Mouse (Mus musculus): ENCODE results near the gene Fam149a.

Fam149a gene

DNA sequence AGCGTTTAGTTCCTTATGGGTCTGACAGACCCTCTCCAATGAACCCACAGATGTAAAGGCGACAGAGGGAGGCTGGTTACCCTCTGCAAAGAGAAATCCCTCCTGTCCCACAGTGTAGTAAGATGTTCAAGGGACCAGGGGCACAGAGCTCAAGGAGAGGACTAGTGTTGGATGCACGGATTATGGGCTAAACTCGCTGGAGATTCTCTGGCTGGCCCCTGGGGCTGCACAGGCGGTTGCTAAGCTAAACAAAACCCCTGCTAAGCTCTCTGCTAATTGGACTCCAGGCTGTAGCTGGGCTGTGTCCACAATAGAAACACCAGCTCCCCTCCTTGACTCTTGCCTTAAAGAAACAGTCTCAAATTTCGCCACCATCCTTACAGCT, at the start of gene Fam149a:
Fam149a (minus strand) TSS at position 329 of the 385 bp plus-strand sequence.
- DNase-seq = no peak

DNA sequence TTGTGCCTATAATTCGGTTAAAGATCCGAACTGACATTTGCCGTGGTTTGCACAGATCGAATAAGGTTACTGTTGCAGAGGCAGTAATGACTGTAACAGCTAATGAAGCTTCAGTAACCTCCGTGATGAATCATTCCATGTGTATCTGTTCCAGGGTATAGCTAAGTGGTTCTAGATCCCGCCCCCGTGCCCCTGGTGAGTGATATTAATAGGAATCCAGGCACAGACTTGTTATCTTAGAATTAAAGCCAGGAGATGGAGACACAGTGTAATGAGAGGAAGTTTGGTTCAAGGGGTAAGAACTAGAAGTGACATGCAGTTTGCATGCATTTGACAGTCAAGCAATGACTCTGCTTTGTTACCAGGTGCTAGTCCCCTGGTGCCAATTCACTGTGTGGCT, 38.1 kb upstream of the Fam149a start:
- DNase-seq = no peak

DNA sequence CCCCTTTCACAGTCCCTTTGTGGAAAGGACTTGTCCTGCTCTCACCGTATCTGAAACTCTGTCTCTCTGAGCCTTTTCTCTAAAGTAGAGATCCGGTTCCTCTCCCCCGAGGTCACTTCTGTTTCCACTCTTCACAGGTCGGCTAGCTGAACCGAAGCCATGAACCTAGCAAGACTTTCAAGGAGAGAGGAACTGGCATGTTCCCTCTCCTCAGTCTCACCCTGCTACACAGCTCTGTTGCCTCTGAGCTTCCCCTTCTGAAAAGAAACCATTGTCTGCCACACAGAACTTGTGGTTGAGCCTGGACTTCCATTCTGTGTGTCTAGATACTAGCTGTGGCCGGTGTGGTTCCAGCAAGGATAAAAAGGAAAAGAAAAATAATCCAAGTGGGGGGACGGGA, 32.9 kb upstream of the Fam149a start:
- DNase-seq = no peak

DNA sequence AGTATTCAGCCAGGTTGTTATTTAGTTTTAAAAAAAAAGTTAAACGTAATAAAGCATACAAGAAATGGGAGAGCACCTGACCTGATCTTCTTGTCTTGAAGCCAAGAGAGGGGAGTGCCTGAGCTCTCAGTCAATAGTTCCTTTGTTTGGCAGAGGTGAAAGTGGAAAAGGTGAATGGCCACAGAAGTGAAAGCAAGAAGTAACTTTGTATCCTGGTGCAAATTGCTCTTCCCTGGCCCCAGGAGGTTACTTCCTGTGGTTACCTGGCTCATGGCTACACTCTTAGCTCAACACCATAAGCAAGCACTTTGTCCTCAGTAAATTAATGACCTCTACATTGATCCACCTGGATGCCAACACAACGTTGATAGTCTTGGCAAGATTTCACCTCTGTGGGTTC, 28.8 kb upstream of the Fam149a start, which contains the start of gene Tlr3:
Tlr3 (minus strand) TSS at position 199 of the 400 bp plus-strand sequence.
- DNase-seq = no peak

DNA sequence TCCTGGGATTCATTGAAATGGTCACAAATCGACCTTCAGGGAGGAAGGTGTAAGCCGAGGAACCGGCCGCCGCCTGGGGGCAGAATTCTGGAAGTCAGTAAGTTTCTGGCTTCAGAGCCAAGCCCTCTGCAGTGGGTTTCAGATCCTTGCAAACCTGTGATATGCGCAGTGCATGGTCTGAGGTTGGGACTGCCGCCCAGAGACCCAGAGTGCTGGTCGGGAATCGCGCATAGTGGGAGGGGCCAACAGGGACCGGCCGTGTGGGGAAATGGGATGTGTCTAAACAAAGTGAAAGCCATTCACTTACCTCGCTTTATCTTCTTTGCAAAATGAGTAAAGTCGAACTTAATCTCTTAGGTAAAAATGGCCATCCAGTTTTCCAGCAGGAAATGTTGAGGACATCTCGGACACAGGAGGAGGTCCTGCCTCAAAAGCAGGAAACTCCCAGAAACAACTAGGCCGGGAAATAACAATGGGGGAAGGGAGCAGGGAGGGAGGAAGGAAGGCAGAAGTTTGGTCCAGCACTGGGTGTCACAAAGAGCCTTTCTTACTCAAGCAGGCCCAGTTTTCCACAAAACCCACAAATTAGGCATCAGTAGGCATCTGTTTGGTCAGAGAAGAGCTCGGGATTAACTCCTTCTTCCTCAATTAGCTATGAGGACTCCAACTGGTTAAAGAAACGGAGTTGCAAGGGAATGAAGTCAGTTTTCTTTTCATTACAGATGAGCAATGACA, 28.2 kb upstream of the Fam149a start:
- peak; percentile 25 to 29 for DNase-seq

DNA sequence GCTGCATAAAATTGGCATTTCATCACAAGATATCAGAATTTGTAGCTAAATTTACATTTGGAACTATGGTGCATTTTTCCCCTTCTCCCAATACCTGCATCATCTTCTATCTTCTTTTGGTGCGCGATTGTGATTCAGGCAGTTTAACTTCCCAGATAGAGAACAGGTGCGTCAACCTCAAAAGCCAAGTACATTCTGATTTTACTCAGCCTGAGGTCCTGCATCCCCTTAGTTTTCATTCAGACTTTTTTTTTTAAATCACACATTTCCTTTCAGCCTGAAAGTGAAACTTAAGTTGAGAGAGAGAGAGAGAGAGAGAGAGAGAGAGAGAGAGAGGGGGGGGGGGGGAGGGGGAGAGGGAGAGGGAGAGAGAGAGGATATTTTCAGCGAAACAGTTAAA, 27.6 kb upstream of the Fam149a start:
- DNase-seq = no peak

DNA sequence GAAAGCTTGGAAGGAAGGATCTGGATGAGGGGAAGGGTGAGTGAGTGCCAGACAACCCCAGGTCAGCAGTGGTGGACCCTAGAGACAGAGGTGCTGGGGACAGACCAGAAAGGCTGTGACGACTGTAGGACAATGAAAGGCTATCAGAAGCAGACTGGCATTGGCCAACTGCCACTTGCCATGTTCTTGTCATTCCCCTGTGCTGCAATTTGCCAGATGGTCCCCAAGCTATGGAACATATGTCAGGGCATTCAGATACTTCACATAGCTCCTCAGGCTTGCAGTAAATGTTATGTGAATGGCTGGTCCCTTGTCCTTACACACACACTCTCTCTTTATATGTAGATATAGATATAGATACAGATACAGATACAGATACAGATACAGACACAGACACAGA, 1.2 kb upstream of the Fam149a start:
- DNase-seq = peak in 1 of 2 experiments; percentile 14

DNA sequence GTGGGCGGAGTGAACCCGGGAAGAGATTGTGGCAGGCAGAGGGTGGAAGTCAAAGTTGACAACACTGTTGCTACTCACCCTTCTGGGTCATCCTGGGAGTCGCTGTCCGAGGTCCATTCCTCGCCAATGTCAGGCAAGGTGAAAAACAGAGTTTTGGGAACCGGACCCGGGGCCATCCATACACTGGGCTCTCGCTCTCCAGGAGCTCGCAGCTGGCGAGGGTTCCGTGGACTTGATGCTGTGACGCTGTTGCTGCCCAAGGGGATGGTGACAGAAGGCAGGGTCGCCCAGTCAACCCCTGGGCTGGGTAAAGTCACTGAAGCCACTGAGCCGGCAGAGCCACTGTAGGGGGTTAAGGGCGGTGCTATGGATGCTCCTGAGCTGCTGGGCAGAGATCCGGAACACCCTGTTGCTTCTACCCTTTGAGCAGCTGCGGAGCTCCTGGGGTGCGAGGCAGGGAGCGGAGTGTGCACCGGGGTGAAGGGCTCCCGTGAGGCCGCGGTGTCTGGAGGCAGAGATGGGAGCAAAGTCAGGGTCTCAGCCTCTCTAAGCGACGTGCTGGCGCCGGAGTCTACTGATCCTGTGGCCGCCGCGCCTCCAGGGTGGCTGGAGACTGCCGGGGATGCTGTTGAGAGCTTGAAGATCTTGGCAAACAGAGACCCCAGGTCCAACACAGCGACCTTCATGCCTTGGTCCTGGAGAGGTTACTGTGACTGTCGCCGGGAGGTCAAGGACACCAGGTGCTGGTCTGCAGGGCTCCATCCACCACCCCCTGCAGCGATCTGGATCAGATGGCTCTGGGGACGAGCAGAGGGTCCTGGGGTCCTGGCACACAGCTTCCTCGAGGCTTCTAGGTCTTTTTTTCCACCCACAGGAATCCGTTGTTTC, 772 bp downstream of the Fam149a start:
- DNase-seq = no peak

DNA sequence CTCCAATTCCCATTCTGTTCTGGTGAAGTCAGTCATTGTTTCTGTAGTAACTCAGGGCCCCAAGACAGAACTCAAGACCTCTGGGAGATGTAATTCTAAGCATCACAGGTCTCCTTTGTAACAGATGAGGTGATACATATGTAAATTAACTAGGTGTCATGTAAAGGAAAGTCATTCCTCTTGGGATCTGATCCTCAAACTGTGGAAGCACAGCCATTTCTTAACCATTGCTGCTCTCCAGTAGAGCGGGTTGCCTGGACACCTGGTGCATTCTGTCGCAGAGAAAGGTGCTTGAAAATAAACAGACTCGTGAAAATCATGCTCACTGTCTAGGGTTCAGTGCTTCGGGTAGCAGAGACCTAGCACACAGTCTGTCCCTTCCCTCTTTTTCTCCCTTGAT, 1.5 kb downstream of the Fam149a start:
- DNase-seq = no peak

DNA sequence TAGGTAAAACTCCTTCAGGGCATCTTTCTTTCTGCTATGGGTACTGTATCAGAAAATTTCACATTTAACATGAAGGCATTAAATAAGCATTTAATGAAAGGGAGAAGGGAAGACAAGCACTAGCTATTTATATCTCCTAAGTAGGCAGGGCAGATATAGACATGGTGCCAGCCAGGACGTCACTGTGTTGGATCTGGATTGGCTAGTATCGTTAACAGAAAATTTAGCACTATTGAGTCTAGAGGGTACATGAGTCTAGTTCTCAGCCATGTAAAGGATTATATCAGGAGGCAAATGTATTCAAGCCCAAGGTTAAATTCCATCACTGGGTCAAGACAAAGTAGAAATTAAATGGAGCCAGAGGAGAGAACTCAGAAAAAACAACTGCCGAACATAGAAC, 8.0 kb downstream of the Fam149a start:
- no peak for DNase-seq

DNA sequence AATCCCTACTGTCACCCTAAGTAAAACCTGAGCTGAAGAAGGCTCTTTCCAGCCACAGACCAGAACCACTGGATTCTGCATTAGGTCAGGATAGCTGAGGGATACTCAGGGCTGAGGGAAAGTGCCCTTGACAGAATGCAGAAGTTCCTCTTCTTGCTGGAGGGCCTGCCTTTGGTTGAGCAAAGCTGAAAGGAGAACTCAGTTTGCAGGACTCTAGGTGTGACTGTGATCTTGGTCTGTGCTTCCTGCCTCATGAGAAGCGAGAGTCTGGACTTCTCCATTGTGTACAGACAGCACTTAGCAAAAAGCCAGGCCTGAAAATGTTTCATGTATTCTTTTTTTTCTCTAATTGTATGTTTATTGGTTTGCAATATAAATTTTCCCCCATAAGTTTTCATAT, 14.9 kb downstream of the Fam149a start:
- no peak for DNase-seq

DNA sequence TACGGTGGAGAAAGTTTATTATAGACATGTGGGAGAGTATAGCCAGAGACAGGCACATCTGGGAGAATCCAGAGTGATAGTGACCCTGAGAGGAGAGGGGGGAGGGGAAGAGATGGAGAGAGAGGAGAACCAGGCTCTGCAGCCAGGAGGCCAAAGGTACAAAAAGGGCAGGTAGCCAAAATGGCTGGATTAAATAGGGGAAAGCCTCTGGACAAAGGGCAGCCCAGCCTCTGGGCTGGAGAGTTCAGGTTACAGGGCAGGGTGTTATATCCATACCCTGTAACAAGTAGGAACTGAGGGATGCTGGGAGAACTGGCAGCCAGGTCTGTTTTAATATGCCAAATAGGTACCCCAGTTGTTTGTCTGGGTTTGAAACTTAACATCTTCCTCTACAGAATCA, 18.9 kb downstream of the Fam149a start:
- DNase-seq = no peak

DNA sequence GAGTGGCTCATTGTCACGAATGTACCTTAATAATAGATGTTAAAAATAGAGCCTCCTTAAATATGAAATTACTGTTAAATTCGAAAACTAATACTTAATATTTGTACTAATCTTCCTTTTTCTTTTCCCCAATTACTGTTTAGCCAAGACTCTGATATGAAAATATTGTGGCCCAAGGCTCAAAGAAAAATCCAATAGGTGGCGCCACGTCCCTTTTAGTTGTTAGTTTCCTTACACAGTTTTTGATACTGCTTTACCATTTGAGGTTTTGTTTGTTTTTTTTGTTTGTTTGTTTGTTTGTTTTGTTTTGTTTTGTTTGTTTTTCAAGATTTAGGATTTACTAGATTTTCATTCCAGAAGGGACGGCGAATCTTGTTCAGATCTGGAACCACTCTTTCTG, 19.8 kb downstream of the Fam149a start:
- no peak for DNase-seq

DNA sequence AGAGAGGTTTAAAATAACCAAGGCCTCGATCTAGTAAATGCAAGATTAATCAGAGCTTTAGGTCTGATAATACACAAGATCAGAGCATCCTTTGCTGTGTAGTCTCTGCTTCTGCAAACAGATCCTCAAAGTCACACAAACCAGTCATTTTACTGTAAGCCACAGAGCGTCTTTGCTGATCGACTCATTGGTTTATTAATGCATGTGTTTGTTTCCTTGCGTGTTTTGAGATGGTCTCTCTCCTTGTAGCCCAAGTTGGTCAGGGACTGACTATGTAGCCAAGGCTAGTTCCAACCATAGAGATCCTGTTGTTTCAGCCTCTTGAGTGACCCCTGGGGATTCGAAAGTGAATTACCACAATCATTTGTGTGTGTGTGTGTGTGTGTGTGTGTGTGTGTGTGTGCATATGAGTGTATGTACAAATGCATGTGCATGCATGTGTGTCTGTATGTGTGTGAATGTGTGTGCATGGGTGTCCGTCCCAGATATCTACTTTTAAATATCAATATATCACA, 22.9 kb downstream of the Fam149a start:
- DNase-seq = peak in 1 of 2 experiments; percentile 20

DNA sequence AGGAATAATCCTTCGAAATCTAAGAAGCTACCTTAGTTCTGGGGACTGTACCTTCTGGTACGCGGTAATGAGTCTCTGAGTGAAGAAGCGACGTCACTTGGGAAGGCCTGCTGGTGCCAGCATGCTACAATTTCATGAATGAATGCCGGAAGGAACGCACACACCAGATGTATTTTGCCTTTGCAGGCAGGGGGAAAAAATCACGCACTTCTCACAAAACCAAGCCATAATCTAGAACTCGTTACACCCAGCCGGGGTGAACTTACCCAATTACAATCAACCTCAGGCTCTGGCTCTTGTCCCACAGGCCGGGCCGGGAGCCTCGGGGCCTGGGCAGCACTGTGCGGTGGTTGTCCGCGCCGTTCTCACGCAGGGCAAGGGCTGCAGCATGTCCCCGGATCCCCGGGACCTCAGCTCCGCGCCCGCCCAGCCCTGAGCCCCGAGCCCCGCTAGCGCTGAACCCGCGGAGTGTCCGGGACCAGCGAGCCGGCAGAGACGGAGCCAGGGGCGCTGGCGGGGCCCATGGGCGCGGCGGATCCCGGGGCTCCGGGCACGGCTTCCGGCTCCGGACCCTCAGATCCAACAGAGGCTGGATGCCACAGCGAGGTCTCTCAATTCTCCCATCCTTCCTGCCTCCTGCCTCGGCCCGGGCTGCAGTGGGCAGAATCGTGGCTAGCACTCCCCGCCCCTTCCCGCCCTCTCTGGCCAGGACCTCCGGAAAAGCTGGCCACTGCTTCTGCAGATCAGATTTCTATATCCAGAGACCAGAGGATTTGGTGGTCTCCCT, 23.8 kb downstream of the Fam149a start:
- peak; percentile 55 to 69 for DNase-seq

DNA sequence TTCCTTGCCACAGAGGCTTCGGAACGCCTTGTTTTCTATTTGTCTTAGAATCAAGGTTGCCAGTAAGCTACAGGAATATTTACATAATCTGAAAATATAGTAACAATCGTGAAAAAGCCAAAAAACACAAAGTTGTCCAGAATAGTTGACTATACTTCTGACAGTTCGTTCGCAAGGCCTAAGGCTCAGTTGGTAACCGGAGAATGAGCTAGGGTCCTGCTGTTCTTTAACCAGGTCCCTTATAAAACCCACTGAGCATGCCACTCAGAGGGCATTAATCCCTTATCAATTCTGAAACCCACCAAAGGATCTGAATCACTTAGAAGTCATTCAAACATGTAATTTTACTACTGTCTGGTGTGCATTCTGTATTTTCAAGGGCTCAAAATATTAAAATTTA, 26.3 kb downstream of the Fam149a start:
- DNase-seq = no peak

DNA sequence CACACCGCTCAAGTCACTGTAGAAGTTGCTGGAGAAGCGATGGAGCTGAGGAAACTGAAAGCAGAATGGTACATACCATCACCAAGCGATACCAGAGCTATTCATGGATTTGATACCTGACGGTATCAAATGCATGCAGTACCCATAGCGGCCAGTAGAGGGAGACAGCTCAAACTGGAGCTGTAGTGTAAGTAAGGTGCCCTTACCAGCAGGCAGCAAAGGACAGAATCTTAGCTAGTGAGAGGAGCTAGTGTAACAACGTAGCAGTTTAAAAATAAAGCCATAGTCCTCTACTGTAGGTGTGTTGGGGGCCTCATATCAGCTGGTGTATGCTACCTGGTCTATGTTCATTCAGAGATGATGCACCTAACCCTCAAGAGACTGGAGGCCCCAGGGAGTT, 37.1 kb downstream of the Fam149a start:
- peak; percentile 68 to 72 for DNase-seq

DNA sequence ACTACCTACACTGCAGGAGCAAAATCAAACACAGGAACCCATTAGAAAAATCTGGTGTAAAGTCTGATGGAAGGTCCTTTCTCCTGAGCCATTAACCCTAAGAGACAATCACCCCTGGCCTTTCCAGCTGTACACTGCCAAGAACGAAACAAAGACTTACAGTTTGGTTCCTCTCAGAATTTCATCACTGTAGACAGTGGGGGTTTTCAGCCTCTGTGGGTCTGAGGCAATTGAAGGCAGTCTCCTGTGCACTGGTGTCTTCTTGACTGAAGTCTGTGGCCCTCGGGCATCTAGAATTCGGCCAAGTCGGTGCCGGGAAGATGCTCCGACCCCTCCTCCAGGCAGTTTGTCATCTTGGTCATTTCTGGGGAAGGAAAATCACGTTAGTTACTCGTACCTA, 37.8 kb downstream of the Fam149a start:
- DNase-seq = no peak

DNA sequence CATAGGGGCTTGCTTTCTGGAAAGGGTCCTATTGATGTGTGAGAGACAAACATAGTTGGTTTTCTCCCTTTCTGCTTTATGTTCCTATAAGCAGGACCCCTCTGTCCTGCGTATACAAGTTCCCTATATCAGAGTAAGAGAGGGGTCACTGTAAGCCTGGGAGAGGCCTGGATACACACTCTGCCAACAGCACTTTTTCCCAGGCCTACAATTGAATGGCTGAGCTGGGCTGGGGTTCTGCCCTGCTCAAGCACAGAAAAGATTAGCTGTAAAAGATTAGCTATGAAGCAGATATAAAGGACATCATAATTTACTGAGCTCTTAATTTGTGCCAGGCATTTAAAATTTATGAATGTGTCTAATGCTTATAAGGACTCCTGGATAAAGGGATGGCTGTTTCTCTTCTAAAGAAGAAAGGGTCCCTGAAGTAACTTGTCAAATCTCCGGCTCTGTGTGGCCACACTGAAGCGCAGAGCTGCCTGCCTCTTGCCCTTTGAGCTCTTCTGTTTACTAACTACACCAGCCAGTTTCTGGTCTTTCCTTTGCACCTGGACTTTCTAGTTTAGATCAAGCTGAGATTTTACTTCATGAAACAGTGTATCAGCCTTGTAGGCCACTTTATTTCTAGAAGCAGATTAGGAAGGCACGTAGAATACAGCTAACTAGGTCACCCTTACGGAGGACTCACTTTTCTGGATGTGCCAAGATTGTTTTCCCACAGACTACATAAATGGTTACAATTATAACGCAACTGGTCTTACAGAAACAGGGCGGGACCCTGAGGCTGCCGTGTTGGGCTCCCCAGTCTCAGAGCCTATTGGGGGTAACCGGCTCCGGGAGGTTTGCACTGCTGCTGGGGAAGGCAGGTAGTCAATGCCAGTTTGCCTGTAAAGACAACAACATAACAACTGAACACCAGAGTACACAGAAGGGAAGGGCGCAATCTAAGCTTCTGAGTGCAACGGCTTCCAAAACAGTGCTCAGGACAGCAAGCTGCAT, 40.2 kb downstream of the Fam149a start:
- DNase-seq = no peak

DNA sequence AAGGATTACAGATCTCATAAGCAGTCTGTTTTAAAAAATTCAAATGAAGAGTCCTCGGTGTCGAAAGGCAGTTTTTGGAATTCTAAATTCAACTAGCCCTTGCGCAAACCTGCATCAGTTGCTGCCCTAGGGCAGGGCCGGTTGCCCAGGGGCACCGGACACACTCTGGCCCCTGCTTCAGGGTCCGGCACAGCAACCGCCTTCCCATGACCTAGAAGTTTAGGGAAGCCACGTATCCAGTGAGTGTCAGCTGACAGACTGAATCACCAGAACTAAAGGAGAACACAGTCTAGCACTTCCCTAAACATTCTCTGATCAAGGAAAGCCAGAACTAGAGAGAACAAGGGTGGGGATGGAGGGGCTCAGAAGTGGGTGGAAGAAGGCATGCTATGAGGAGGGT, 48.6 kb downstream of the Fam149a start:
- DNase-seq = no peak

DNA sequence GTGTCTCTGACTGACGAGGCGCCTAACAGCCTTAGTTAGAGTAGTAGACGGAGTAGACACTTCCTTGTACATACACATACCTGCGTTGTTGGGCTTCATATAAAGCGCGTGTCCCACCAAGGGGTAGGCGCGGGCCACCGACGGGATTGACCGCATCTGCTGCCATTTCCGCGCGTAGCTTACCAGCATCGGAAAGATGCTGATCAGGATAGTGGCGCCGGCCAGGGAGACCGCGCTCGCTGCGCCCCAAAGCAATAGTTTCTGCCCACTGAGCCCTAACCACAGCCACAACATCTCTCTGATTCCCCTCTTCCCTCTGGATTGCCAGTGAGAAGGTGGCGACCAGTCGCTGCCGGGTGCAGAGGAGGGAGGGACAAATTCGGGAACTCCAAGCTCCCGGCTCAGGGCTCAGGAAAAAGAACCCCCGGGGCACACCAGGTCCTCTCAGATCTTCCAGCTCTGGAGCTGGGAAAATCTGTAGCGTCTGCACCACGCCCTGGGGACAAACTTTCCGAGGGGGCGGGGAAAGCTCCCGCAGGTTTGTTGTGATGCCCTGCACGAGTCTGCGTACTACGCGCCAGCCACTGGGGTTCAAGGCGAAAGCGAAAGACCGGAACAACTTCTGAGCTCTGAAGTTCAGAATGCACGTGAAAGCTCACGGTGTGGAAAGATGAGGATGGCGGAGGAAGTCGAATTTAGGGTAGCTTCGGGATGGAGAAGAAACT, 49.2 kb downstream of the Fam149a start, which contains the start of gene Cyp4v3:
Cyp4v3 (minus strand) TSS at position 532 of the 725 bp plus-strand sequence.
- peak; percentile 13 to 18 for DNase-seq
